Mouse (Mus musculus) gastrocnemius, postnatal 36 days (tissue): Measurements from ENCODE around the gene Kctd15. TPM values are rescaled to one million over a fixed set of nuclear protein-coding genes. Genes with fewer than 3 reads are reported as not detected.
A peak's percentile ranks its signal among the peaks of the same experiment; 100 is the strongest.

Experiments used
- DNase-seq, 2 experiments: peaks; one replicate each; pipeline ENCODE4 v3.0.0; 2022
- intact Hi-C: fragments of 180-260 bp; cut with DNase I; formaldehyde crosslinking; loops from one replicate; pipeline ENCODE4 v1.15.1; 2025
- total RNA-seq, 2 experiments: library from RNA; stranded (reverse); gene quantifications; 2 replicates each; pipeline ENCODE4 v1.2.3; 2021

Kctd15 gene
- total RNA-seq, 2 experiments from 2014 or later, result 41.0 to 42.9 TPM

DNA sequence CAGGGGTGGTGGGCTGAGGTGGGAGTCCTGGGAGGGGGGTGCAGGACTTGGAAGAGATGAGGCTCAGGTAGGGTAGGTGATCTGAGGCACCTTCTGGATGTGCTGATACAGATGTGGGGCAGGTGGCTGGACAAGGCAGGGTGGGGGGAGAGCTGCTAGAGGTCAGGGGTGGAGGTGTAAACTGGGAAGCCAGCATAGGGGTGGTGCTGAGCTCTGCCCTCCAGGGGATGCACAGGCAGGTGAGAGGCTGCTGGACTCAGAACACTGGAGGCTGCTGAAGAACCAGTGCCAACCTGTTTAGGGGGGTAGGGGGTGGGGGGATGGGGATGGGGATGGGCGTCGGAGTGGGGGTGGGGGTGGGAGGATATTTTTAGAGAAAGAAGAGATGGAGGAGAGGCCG is 14.2 kb upstream of the Kctd15 start:
- no peak for DNase-seq
- intact Hi-C loops, result loop anchor here (5.0 to 10.0 kb wide), 5 partner anchors 108 to 502 kb away; partner anchors contain the start of gene Pepd

DNA sequence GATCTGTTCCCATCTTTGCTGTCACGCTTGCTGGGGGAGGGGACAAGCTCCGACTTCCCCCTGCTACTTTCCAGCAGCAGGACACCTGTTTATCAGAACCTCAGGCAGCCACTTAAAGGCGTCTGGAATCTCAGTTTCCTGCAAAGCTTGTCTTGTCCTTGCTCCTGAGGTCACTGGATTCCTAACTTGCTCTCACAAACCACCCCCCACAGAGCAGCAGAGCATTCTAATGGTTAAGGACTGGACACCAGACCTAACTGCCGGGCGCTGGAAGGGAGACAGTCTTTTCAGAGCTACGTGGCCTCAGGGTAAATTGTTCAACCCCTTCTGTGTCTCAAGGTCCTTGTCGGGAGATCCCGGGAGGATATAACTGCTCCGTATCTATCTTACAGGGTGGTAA is 12.8 kb upstream of the Kctd15 start:
- no peak for DNase-seq
- intact Hi-C loops, result no loop called here

DNA sequence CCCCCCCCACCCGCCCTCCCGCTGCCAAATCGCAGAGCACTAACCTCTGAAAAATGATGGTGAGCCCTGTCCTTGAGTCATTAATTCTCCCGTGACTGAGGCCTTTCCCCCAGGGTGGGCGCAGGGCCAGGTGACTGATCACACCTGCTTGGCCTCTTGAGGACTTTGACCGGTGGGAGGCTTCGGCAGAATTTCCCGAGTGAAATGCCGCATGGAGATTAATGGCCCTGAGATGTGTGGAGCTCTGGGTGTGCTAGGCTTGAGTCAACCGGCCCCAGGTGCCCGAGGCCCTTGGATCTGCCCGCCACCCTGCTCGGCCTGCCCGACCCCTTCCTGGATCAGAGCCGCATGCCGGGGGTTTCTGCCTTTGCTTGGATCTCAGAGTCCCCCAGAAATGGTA is 11.3 kb upstream of the Kctd15 start:
- intact Hi-C loops, result no loop called here
- DNase-seq, result no peak

DNA sequence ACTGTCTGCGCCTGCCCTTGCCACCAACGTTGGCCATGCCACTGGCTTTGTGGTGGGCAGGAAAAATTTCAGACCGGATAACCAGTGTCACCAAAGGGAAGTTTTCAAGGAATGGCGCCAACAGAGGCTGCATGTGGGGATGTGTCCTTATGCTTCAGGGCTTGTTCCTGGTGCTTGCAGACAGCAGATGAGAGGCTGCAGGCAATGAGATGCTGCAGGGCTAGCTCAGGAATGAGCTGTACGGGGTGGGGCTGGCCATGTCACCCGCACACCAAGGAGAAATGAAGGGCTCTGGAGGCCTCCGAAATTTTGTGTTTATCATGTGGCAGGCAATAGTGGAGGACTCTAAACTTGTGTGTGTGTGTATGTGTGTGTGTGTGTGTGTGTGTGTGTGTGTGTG is 6.6 kb upstream of the Kctd15 start:
- intact Hi-C loops, result no loop called here
- no peak for DNase-seq

DNA sequence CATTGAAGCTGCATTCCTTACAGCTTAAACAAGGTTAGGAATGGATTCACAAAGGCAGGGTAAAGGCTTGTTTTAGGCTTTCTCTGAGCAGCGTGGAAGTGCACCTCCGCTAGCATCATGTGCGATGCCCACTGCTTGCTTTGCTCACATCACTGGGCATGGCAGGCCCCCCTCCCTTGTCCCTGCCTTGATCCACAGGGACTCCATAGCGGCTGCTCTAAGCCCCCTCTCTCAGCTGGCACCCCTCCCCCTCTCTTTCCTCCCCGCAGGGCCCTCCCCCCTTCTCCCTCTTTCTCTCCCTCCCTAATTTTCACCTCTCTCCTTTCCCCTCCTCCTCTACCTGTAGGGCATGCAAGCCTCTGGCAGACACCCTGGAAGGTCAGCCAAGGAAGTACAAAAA is 5.7 kb upstream of the Kctd15 start:
- no peak for DNase-seq

GRCm38 (mm10) chr7:34659386-34660085 is 3.0 kb upstream of the Kctd15 start:
- intact Hi-C loops, result no loop called here
- no peak for DNase-seq

More for the DNA sequence above, 5.7 kb upstream of the Kctd15 start:
- intact Hi-C loops, result no loop called here

GRCm38 (mm10) chr7:34655086-34655839 is 1.3 kb downstream of the Kctd15 start:
- intact Hi-C loops, result loop anchor here (1.0 to 2.0 kb wide), 2 partner anchors 26 to 37 kb away; no protein-coding TSS in a partner anchor
- peak; percentile 87 to 90 for DNase-seq

DNA sequence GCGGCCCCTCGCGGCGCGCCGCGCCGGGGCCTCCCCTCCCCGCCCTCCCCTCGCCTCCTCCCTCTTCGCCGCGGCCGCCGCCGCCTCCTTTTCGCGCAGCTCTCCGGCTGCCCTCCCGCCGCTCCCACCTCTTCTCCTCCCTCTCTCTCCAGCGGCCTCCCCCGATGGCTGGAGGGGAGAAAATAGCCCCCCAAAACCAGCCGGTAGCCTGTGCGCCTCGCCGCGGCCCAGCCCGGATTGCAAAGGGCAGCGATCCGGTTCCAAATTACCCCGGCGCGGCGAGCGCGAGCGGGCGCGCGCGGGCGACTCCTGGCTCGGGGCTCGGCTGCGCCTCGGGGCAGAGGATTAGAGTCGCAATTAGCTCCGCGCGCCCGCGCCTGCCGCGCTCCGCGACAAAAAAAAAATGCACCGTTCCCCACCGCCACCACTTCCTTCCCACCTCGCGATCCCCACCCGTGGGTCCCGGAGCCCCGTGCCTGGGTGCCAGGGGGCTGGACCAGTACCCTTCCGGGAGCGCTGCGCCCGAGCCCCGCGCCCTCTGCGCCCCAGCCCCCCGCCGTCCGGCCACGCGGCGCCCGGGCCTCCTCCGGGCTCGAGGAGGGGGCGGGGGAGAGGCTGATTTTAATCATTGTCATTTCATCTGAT is 2.0 kb downstream of the Kctd15 start:
- DNase-seq, result peak; percentile 43 to 59
- intact Hi-C loops, result loop anchor here (1.0 to 2.0 kb wide), 2 partner anchors 26 to 36 kb away; no protein-coding TSS in a partner anchor

GRCm38 (mm10) chr7:34653731-34654440 is 2.6 kb downstream of the Kctd15 start:
- intact Hi-C loops, result loop anchor here (2.0 kb wide), 1 partner anchor 25 kb away; no protein-coding TSS in a partner anchor
- DNase-seq, result peak in 1 of 2 experiments; percentile 47

GRCm38 (mm10) chr7:34652751-34653502 is 3.6 kb downstream of the Kctd15 start:
- intact Hi-C loops, result no loop called here
- peak; percentile 44 to 57 for DNase-seq

DNA sequence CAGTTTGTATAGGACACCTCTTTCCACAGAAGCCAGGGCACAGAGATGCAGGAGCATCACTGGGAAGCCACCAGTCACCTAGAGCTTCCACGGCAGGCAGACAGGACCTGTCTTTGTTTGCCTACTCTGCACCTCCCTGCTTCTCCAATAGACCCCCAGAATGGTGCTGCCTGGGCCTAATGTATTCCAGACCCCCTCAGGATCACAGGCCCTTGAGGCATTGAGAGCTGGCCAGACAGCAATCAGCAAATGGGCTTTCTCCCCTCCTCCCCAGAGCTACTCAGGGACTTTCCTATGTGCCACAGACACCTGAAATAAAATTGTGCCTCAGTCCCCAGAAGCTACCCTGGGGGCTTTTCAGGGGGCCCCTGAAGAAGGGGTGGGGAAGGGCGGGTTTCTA is 5.2 kb downstream of the Kctd15 start:
- no peak for DNase-seq
- intact Hi-C loops, result no loop called here

- peak; percentile 54 to 64 for DNase-seq
- intact Hi-C loops, result loop anchor here (10.0 kb wide), 1 partner anchor 402 kb away; no protein-coding TSS in a partner anchor
These were observed 9.5 kb downstream of the Kctd15 start for GRCm38 (mm10) chr7:34647052-34647451.

DNA sequence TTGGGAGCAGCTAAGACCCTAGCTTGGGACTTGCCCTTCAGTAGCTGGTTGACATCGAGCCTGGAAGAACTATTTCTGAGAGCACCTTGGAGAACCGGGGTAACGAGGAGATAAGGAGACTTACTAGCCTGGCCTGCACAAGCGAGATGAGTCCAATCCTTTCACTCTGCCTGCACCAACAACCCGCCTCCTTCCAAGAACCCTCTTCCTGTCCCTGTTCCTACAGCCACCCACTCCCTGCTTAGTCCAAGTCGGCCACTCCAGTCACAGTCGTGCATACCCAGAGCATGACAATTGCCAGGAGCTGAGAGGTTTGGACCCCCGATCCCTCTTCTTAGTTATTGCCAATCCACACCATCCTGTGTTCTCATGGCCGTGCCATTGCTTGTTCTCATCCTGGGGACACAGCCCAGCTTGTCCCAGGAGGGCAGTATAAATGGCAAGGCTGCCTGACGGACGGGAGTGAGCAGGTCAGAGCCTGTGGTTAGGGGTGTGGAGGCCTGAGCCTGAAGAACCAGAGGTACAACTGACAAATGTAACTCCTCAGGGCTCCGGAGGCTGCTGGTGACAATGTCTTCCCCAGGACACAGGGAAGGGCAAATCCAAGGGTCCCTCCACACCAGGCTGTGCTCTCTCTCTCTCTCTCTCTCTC is 10.3 kb downstream of the Kctd15 start:
- DNase-seq, result no peak
- intact Hi-C loops, result loop anchor here (10.0 kb wide), 1 partner anchor 401 kb away; no protein-coding TSS in a partner anchor

- intact Hi-C loops, result loop anchor here (10.0 kb wide), 1 partner anchor 401 kb away; no protein-coding TSS in a partner anchor
These were observed 10.9 kb downstream of the Kctd15 start for GRCm38 (mm10) chr7:34645623-34646022.

GRCm38 (mm10) chr7:34644591-34644990 is 11.9 kb downstream of the Kctd15 start:
- DNase-seq, result no peak
- intact Hi-C loops, result loop anchor here (10.0 kb wide), 1 partner anchor 400 kb away; no protein-coding TSS in a partner anchor

More at GRCm38 (mm10) chr7:34645623-34646022, 10.9 kb downstream of the Kctd15 start:
- DNase-seq, result no peak

GRCm38 (mm10) chr7:34643329-34643728 is 13.2 kb downstream of the Kctd15 start:
- DNase-seq, result no peak
- intact Hi-C loops, result loop anchor here (10.0 kb wide), 1 partner anchor 399 kb away; no protein-coding TSS in a partner anchor

DNA sequence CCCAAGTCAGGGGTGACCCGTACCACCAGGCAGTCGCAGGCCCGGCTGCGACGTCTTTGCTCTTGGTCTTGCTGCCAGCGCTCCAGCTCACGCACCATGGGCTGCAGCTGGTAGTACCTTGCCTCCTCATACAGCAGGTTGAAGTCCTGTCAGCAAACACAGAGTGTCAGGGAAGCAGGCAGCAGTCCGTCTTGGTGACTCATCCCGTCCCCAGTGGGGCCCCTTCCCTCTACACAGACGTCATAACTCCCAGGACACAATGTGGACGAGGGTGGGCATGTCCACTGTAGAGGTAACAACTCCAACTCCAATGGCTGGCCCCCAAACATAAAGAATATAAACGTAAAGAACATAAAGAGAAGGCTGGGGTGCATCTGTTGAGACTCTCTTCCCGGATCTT is 14.6 kb downstream of the Kctd15 start:
- intact Hi-C loops, result loop anchor here (10.0 kb wide), 1 partner anchor 397 kb away; no protein-coding TSS in a partner anchor
- DNase-seq, result no peak

DNA sequence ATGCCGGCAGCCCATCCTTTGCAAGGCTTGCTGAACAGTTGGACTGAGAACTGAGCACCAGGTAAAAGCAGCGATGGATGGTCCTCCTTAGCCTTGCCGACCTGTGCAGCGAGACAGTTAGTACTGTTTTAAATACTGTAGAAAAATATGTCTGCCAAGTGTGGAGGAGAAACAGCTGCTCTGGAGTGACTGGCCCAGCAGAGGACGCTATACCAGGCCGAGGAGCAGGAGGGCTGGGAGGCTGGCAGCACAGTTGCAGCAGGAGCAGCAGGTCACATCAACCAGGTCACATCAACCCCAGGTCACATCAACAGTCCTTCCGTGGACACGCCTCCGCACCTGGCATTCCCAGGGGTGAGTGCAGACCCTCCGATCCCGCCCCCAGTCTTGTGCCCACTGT is 16.7 kb downstream of the Kctd15 start:
- intact Hi-C loops, result loop anchor here (10.0 kb wide), 1 partner anchor 395 kb away; no protein-coding TSS in a partner anchor
- DNase-seq, result no peak

DNA sequence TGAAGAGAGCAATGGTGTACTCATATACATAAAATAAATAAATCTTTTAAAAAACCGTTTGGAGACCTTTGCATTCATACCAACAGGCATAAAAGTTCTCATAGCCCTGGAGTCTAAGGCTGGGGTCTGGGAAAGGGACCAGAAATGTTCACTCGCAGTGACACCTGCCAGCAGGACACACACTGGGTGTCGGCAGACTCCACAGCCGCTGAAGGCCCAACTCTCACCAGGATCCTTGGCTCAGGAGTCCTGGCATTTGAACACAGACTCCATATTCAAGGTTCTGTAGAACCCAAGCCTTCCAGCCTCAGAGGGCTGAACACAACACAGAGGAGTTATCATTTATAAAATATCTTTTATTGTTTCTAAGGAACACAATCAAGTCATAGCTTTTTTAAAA is 19.9 kb downstream of the Kctd15 start:
- intact Hi-C loops, result no loop called here
- DNase-seq, result no peak
